8 mouse cellular contexts compared by ENCODE assay signal in the genomic region with DNA sequence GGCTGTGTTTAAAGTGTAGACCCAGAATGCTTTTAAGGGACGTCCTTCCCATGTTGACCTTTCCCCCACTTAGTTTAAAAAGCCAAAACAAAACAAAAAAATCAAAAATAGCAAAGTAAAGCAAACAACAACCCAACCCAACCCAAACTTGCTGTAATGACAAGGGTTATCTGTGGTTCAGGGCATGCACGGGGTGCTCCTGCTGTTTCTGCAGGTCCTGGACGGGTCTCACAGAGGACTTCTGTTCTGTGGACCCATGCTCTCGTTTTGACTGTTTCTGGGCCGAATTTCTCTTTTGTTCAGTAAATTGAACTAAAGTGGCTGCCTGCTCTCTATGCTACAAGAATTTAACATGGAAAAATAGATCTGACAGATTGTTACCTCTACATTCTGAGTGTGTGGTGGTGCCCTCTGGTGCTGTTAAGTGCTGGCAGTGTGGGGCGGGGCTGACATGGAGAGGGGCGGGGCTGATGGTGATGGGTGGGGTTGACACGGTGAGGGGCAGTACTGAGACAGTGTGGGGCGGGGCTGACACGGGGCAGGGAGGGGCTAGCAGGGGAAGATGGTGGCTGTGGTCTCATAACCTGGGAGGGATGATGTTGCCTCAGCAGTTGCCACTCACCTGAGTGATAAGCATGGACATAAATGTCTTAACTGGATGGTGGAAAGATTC. TPM values are rescaled to one million over a fixed set of nuclear protein-coding genes. Genes with fewer than 3 reads are reported as not detected.
DNase-seq lines count a peak whose midpoint lies in the region; ATAC-seq and TF ChIP-seq lines count a peak whose summit lies in the region.

No protein-coding gene starts in this region.

- no peak for TF ChIP-seq POLR2A in olfactory bulb, adult 2 months (IDR thresholded peaks at IDR 0.05; ENCODE audit: insufficient read depth, low read depth, low read length)

- no peaks in the 10 kb centered on the region for H3K9me3 ChIP-seq in forebrain, embryonic 12.5 days
- no peaks in the 10 kb centered on the region for H3K9me3 ChIP-seq in forebrain, embryonic 16.5 days (ENCODE audit: control insufficient read depth, low read length)
- H3K9me3 ChIP-seq in neural tube, embryonic 13.5 days: no peaks in the 10 kb centered on the region

- 0 out of 2 replicates have a peak, but pooled peaks have one; percentile 18 for ATAC-seq in forebrain, embryonic 12.5 days (ENCODE audit: low FRiP score)
- ATAC-seq in forebrain, embryonic 16.5 days: no peak
- no peak for ATAC-seq in neural tube, embryonic 13.5 days (ENCODE audit: low read depth)
- peak; percentile 14 for ATAC-seq in inflammation-experienced regulatory T-cells, adult 6 months

- no peaks in the 10 kb centered on the region for H3K27me3 ChIP-seq in forebrain, embryonic 12.5 days
- no peaks in the 10 kb centered on the region for H3K27me3 ChIP-seq in forebrain, embryonic 16.5 days (replicated peaks; ENCODE audit: control insufficient read depth, insufficient read depth, low read length)
- H3K27me3 ChIP-seq in neural tube, embryonic 13.5 days: no peaks in the 10 kb centered on the region

- H3K9ac ChIP-seq in forebrain, embryonic 12.5 days: no peak overlapping the region
- H3K9ac ChIP-seq in forebrain, embryonic 16.5 days (replicated peaks; ENCODE audit: low read depth, low read length): no peak overlapping the region
- H3K9ac ChIP-seq in neural tube, embryonic 13.5 days: no peak overlapping the region

- WGBS in forebrain, embryonic 12.5 days: 42% methylated on average over 10 of the region's 10 CpGs
- WGBS in forebrain, embryonic 16.5 days: 34% methylated on average over 10 of the region's 10 CpGs
- 54% methylated on average over 10 of the region's 10 CpGs for WGBS in neural tube, embryonic 13.5 days
- WGBS in olfactory bulb, adult 2 months: 27% methylated on average over 10 of the region's 10 CpGs

- H3K4me1 ChIP-seq in forebrain, embryonic 12.5 days: peaks cover 83% of the 10 kb centered on the region
- H3K4me1 ChIP-seq in forebrain, embryonic 16.5 days (replicated peaks; ENCODE audit: control insufficient read depth, insufficient read depth, low read length): peaks cover 77% of the 10 kb centered on the region
- H3K4me1 ChIP-seq in neural tube, embryonic 13.5 days (replicated peaks): peaks cover 94% of the 10 kb centered on the region
- H3K4me1 ChIP-seq in olfactory bulb, adult 2 months (ENCODE audit: control insufficient read depth, insufficient read depth, low read length): peaks cover 28% of the 10 kb centered on the region

- peak overlapping the region; percentile 6; the same call in 1 of the 2 replicates for H3K4me2 ChIP-seq in forebrain, embryonic 12.5 days
- H3K4me2 ChIP-seq in forebrain, embryonic 16.5 days (ENCODE audit: low read length): no peak overlapping the region
- no peak overlapping the region for H3K4me2 ChIP-seq in neural tube, embryonic 13.5 days

- H3K27ac ChIP-seq in forebrain, embryonic 12.5 days: peak overlapping the region; percentile 50; the same call in 1 of the 2 replicates
- no peak overlapping the region for H3K27ac ChIP-seq in forebrain, embryonic 16.5 days (ENCODE audit: low read length)
- 0 out of 2 replicates have a peak overlapping the region, but pooled peaks have one; percentile 23 for H3K27ac ChIP-seq in neural tube, embryonic 13.5 days (replicated peaks)
- peak overlapping the region; percentile 74; the same call in 1 of the 2 replicates for H3K27ac ChIP-seq in olfactory bulb, adult 2 months (ENCODE audit: insufficient read depth, low read depth, low read length)

- H3K36me3 ChIP-seq in forebrain, embryonic 12.5 days (replicated peaks): no peaks in the 10 kb centered on the region
- H3K36me3 ChIP-seq in forebrain, embryonic 16.5 days (ENCODE audit: control insufficient read depth, insufficient read depth): no peaks in the 10 kb centered on the region
- no peaks in the 10 kb centered on the region for H3K36me3 ChIP-seq in neural tube, embryonic 13.5 days

- no peak overlapping the region for H3K4me3 ChIP-seq in forebrain, embryonic 12.5 days (replicated peaks)
- no peak overlapping the region for H3K4me3 ChIP-seq in forebrain, embryonic 16.5 days (replicated peaks; ENCODE audit: low read length)
- no peak overlapping the region for H3K4me3 ChIP-seq in neural tube, embryonic 13.5 days
- H3K4me3 ChIP-seq in olfactory bulb, adult 2 months (ENCODE audit: insufficient read depth, low read depth, low read length): no peak overlapping the region

- no peak for TF ChIP-seq CTCF in olfactory bulb, adult 2 months (IDR thresholded peaks at IDR 0.05; ENCODE audit: insufficient read depth, low read depth, low read length)

- DNase-seq in neural tube, embryonic 10.5 days (ENCODE audit: extremely low spot score, low spot score): no peak
- no peak for DNase-seq in urinary bladder, postnatal 10 days (ENCODE audit: low spot score)
- DNase-seq in gastrocnemius, postnatal 10 days: no peak

RNA-seq across cellular contexts. Expression of gene Map4k4, which starts 49.2 kb away (rescaled TPM):
- 55.9 and 73.9 TPM in 2 replicates for polyA plus RNA-seq in forebrain, embryonic 12.5 days (2016; fragmentation: Nextera tagmentation; extraction: Ambion mirVana)
- 38.5 and 49.5 TPM in 2 replicates for polyA plus RNA-seq in forebrain, embryonic 16.5 days (2015; fragmentation: Nextera tagmentation; extraction: Ambion mirVana)
- polyA plus RNA-seq in neural tube, embryonic 13.5 days (2015; fragmentation: Nextera tagmentation; extraction: Ambion mirVana): 49.0 and 56.3 TPM in 2 replicates
- polyA plus RNA-seq in inflammation-experienced regulatory T-cells, adult 6 months (2017; shearing (Covaris generic)): 10 to 100 TPM; 16.0 to 44.7 (median 36.6) TPM
- polyA plus RNA-seq in olfactory bulb, adult 2 months (2012; ENCODE audit: insufficient read depth, insufficient read length, low replicate concordance, missing spikeins): 300 and 913 TPM in 2 replicates
- 100 to 1,000 TPM in 1 of 2 experiments, 10 to 100 TPM in 1; 87.8 to 121 TPM for total RNA-seq in gastrocnemius, postnatal 10 days (2021)

Comparison
In these comparisons a context has a peak if more than half of its experiments do, and no peak if none do; other contexts are left out.
1. ATAC-seq: peak in forebrain, embryonic 12.5 days (single experiment) and inflammation-experienced regulatory T-cells, adult 6 months (single experiment); none in forebrain, embryonic 16.5 days (single experiment) and neural tube, embryonic 13.5 days (single experiment).